Mouse (Mus musculus): ENCODE measurements at regions not wholly inside any gene's neighbourhood (a gene's known extent, or its start where the extent isn't known, plus 50 kb on each side); places are given as distances from the start of the nearest gene placed in this dataset.

GRCm38 (mm10) chr12:79966289-79966615 lies 146.6 kb downstream of the Zfp36l1 start:
- no peak for TF ChIP-seq CTCF (IDR thresholded peaks at IDR 0.05; ENCODE audit: low read depth)
- no peak for TF ChIP-seq EP300 (IDR thresholded peaks at IDR 0.05; ENCODE audit: low read depth)
